Mouse (Mus musculus) left cerebral cortex, adult 8-10 months (tissue): ENCODE measurements around the gene Olfr1212. TPM values are rescaled to one million over a fixed set of nuclear protein-coding genes. Genes with fewer than 3 reads are reported as not detected.

Experiments used
- DNase-seq, 2 experiments: peaks; one replicate each; pipeline ENCODE4 v3.0.0; 2022; ENCODE audit warnings: low spot score in 2 of 2
- total RNA-seq, 4 experiments: library from RNA; stranded (reverse); gene quantifications; 2 replicates each; pipeline ENCODE4 v1.2.4; 2022

The Olfr1212 gene
- not detected for total RNA-seq

DNA sequence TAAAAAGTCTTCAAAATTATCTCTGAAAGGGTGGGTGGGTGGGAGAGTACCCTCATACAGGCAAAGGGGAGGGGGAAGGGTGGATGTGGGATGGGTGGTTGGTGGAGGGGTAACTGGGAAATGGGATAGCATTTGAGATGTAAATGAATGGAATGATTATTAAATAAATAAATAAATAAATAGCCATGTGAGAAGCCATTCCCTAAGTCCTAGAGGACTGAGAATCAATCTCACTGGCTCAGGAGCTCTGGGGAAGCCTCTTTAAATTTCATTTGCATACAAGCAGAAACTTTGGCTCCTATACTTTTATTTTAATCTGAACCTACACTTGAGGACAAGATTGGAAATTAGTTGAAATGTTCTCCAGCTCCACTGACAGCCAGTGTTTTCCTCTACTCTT, at the start of gene Olfr1212:
Gene Olfr1212, plus strand, starts transcription at position 301 of the 400 bp plus-strand sequence.
- no peak for DNase-seq

DNA sequence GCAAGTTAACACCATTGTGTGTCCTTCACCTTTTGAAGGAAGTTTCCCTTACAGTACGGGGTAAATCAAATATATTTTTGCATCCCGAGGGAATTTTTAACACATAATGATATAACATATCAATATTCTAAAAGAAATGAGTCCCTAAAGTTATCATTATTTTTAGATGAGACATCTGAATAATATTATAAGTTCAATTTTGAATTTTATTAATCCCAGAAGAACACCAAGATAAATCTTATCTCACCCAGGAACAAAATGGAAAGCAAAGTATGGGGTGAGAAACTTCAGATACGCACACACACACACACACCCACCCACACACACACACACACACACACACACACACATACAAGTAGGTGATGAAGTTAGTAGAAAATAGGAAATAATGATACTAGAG, 38.7 kb upstream of the Olfr1212 start, which contains the start of gene Olfr1209:
Gene Olfr1209, minus strand, starts transcription at position 101 of the 400 bp plus-strand sequence.
- no peak for DNase-seq

DNA sequence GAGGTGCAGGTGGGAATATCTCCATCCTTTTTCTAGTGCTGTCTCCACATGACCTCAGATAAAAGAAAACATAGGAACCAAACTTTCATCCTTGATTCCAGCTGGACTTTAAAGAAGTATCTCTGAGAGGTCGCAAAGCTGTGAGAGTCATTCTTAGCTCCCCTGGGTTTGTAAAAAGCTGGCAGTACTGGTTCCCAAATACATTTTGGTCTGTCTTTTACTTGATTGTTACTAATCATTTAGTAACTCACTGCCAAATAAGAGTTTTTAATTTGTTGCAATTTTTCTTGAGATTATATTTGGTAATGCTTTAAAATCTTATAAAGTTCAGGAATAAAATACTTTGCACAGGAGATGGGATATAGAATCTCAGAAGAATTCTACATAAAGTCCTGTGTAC, 15.8 kb upstream of the Olfr1212 start, which contains the start of gene Olfr1211:
Gene Olfr1211, minus strand, starts transcription at position 101 of the 400 bp plus-strand sequence.
- no peak for DNase-seq

DNA sequence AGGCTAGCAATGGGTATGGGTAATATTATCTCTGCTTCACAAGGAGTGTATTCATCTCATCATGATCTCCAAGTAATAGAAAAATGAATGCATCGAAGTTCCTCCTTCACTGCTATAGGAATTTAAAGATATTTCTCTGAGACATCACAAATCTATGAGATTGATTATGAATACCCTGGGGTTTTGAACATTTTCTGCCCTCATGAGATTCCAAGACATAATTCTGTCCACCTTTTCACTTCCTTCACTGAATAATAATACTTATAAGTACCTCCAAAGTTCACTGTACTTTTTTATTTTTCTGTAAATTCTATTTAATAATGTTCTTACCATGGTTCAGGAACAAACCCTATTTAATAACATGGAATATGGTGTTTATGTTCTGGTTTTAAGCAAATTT, 26.4 kb downstream of the Olfr1212 start, which contains the start of gene Gm13762:
Gene Gm13762, minus strand, starts transcription at position 101 of the 400 bp plus-strand sequence.
- no peak for DNase-seq

DNA sequence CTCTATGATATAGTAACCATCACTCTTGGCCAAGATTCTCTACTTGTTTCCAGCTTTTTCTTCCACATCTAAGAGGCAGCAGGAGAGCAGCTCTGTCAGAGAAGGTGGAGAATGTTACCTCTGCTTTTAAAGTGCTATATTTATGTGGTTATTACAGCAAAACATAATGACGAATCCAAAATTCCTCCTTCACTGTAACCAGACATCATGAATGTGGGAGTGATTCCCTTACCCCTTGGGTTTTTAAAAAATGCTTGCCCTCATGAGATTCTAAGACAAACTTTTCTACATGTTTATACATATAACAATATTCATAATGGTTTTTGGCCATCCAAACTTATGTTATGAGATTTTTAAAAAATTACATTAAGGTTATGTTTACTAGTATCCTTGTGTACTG, 38.8 kb downstream of the Olfr1212 start, which contains the start of gene Olfr1214:
Gene Olfr1214, minus strand, starts transcription at position 101 of the 400 bp plus-strand sequence.
- DNase-seq = no peak

DNA sequence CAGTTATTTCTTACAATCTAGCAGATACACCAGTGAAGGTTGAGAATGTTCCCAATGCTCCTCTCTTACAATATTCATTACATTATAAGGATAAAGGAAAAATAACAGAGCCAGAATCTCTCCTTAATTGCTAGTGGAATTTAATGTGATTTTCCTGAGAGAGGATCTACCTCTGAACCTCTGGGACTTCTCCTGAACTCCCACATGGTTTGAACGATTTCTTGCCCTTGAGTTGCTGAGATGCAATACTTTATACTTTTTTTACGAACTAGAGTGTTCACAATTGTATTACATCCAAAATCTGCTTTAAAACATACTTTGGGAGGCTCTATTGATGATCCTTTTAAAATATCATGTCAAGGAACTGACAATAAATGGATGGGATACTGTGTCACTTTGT, 53.1 kb downstream of the Olfr1212 start, which contains the start of gene Olfr1215:
Gene Olfr1215, minus strand, starts transcription at position 101 of the 400 bp plus-strand sequence.
- DNase-seq = no peak

Other genes with a start within 250 kb of the Olfr1212 start
- not detected for gene Olfr1196, start 249.4 kb upstream of the Olfr1212 start, total RNA-seq
- gene Olfr1197, start 221.6 kb upstream of the Olfr1212 start, total RNA-seq = not detected
- gene Olfr1198, start 202.6 kb upstream of the Olfr1212 start, total RNA-seq = not detected
- gene Olfr1199, start 193.5 kb upstream of the Olfr1212 start, total RNA-seq = not detected
- not detected for gene Olfr1200, start 183.5 kb upstream of the Olfr1212 start, total RNA-seq
- not detected for gene Olfr1201, start 160.9 kb upstream of the Olfr1212 start, total RNA-seq
- gene Olfr1202, start 139.5 kb upstream of the Olfr1212 start, total RNA-seq = not detected
- gene Olfr1205, start 124.2 kb upstream of the Olfr1212 start, total RNA-seq = not detected
- gene Olfr1204, start 104.7 kb upstream of the Olfr1212 start, total RNA-seq = not detected
- not detected for gene Olfr1206, start 90.7 kb upstream of the Olfr1212 start, total RNA-seq
- not detected for gene Olfr1208, start 51.7 kb upstream of the Olfr1212 start, total RNA-seq
- not detected for gene Olfr1209, start 38.8 kb upstream of the Olfr1212 start, total RNA-seq
- gene Olfr1211, start 15.9 kb upstream of the Olfr1212 start, total RNA-seq = not detected
- gene Gm13762, start 26.3 kb downstream of the Olfr1212 start, total RNA-seq = not detected
- gene Olfr1214, start 38.7 kb downstream of the Olfr1212 start, total RNA-seq = not detected
- gene Olfr1215, start 53.0 kb downstream of the Olfr1212 start, total RNA-seq = not detected
- gene Olfr1216, start 64.4 kb downstream of the Olfr1212 start, total RNA-seq = not detected
- gene Olfr1217, start 78.1 kb downstream of the Olfr1212 start, total RNA-seq = not detected
- gene Olfr1218, start 107.2 kb downstream of the Olfr1212 start, total RNA-seq = not detected
- not detected for gene Olfr1219, start 129.5 kb downstream of the Olfr1212 start, total RNA-seq
- gene Olfr1220, start 152.9 kb downstream of the Olfr1212 start, total RNA-seq = not detected
- not detected for gene Olfr1221, start 163.3 kb downstream of the Olfr1212 start, total RNA-seq
- not detected for gene Olfr1222, start 179.1 kb downstream of the Olfr1212 start, total RNA-seq
- not detected for gene Olfr1223, start 197.6 kb downstream of the Olfr1212 start, total RNA-seq
- not detected for gene Olfr1224-ps1, start 210.1 kb downstream of the Olfr1212 start, total RNA-seq
- gene Olfr1225, start 220.7 kb downstream of the Olfr1212 start, total RNA-seq = not detected
- gene Olfr1226, start 246.1 kb downstream of the Olfr1212 start, total RNA-seq = not detected